Comparison of ENCODE assay signal across 8 mouse cellular contexts in the genomic region with DNA sequence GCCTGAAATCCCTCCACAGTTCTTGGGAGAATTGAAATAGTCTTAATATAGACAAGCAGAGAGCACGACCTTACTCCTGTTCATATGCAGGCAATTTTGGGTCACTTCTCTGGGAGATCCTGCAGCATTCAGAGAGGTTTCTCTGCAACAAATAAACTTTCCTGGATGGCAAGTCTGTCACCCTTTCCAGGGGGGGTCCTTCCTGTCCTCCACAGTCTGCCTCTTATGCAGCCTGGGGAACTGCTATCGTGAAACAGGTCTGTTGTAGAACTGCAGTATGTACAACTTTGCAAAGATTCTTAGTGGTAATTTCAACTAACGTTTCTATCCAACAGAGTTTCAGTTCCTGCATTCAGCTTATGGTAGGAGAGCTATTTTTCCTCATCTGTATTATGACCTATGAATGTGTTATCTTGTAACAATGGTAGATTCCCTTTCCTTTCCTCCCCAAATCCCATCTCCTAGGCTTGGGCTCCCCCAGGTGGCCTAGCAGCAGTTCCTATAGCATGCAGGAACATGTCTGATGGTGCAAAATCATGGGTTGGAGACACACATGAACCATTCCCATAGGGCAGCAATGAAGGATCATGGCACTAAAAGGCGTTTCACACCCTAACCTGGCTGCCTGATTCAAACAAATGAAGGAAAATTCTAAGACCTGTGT. TPM values are rescaled to one million over a fixed set of nuclear protein-coding genes. Genes with fewer than 3 reads are reported as not detected.
DNase-seq lines count a peak whose midpoint lies in the region; ATAC-seq and TF ChIP-seq lines count a peak whose summit lies in the region.

No protein-coding gene starts in this region.

- CTCF ChIA-PET in Patski (lab: Charles Lee) = interaction anchor here (2.0 kb wide), 1 partner anchor 10 kb away, joined by 6 read pairs; no protein-coding TSS in a partner anchor

- DNase-seq in gastrocnemius, postnatal 10 days = peak; percentile 35
- DNase-seq in gastrocnemius, postnatal 36 days = no peak
- DNase-seq in lung, embryonic 14.5 days = peak; percentile 34
- DNase-seq in lung, postnatal 36 days = no peak
- no peak for DNase-seq in Patski (ENCODE audit: low read depth, low spot score)
- DNase-seq in limb, embryonic 10.5 days (ENCODE audit: low spot score) = no peak
- DNase-seq in natural killer cell, adult 2 months (ENCODE audit: low spot score in 2 of 2) = no peak

- 0 out of 2 replicates have a peak, but pooled peaks cover 3% of the 10 kb centered on the region for H3K36me3 ChIP-seq in lung, embryonic 14.5 days (ENCODE audit: insufficient read depth)
- H3K36me3 ChIP-seq in limb, embryonic 10.5 days = peaks cover 7% of the 10 kb centered on the region; the same call in 1 of the 2 replicates

- WGBS in lung, embryonic 14.5 days = 84% methylated on average over 4 of the region's 4 CpGs
- WGBS in limb, embryonic 10.5 days = 90% methylated on average over 4 of the region's 4 CpGs

- POLR2A ChIA-PET in Patski (lab: Charles Lee) = no interaction called here

- in situ Hi-C loops in Patski (cut with MboI; ENCODE audit: low pct_unique_long_range_greater_than_20kb) = no loop called here

- no peak overlapping the region for H3K9ac ChIP-seq in lung, embryonic 14.5 days

- H3K27me3 ChIP-seq in lung, embryonic 14.5 days (ENCODE audit: insufficient read depth, low read length) = no peaks in the 10 kb centered on the region
- no peaks in the 10 kb centered on the region for H3K27me3 ChIP-seq in Patski
- no peaks in the 10 kb centered on the region for H3K27me3 ChIP-seq in limb, embryonic 10.5 days (ENCODE audit: low read depth, poor library complexity, severe bottlenecking)

- intact Hi-C loops in gastrocnemius, postnatal 36 days (cut with DNase I) = no loop called here

- no peaks in the 10 kb centered on the region for H3K9me3 ChIP-seq in lung, embryonic 14.5 days (ENCODE audit: low read depth, low read length)
- H3K9me3 ChIP-seq in limb, embryonic 10.5 days (replicated peaks) = no peaks in the 10 kb centered on the region

- H3K4me2 ChIP-seq in lung, embryonic 14.5 days = no peak overlapping the region

- no peaks in the 10 kb centered on the region for H3K4me1 ChIP-seq in lung, embryonic 14.5 days (ENCODE audit: insufficient read depth)
- no peaks in the 10 kb centered on the region for H3K4me1 ChIP-seq in limb, embryonic 10.5 days

- ATAC-seq in lung, embryonic 14.5 days (ENCODE audit: insufficient read depth) = no peak
- no peak for ATAC-seq in Patski
- ATAC-seq in megakaryocyte progenitor cell, adult 5-6 weeks (replicated peaks; ENCODE audit: poor library complexity) = peak; percentile 34; the same call in 1 of the 2 replicates

- no peak overlapping the region for H3K27ac ChIP-seq in lung, embryonic 14.5 days (ENCODE audit: low read depth)
- H3K27ac ChIP-seq in limb, embryonic 10.5 days = no peak overlapping the region

- peak; percentile 48 for TF ChIP-seq CTCF in lung, embryonic 14.5 days (IDR thresholded peaks at IDR 0.05; ENCODE audit: low read depth)
- TF ChIP-seq CTCF in Patski (IDR thresholded peaks at IDR 0.05) = peak; percentile 48

- no peak overlapping the region for H3K4me3 ChIP-seq in lung, embryonic 14.5 days (ENCODE audit: low read depth, low read length)
- H3K4me3 ChIP-seq in limb, embryonic 10.5 days = no peak overlapping the region

RNA-seq across cellular contexts. Expression of gene Relt, which starts 44.7 kb away (rescaled TPM):
- total RNA-seq in gastrocnemius, postnatal 10 days (2021) = 10 to 100 TPM; 14.8 to 19.3 TPM
- 10 to 100 TPM in 1 of 2 experiments, 1 to 10 TPM in 1; 5.3 to 12.2 TPM for total RNA-seq in gastrocnemius, postnatal 36 days (2021)
- 3.8 and 4.1 TPM in 2 replicates for polyA plus RNA-seq in lung, embryonic 14.5 days (2014; fragmentation: Nextera tagmentation; extraction: Ambion mirVana)
- polyA plus RNA-seq in Patski (2021) = 5.1 TPM
- 8.2 and 9.0 TPM in 2 replicates for total RNA-seq in megakaryocyte progenitor cell, adult 5-6 weeks (2015)
- total RNA-seq in megakaryocyte progenitor cell, adult 5-6 weeks (2017) = 6.3 and 13.1 TPM in 2 replicates
- 5.9 and 7.9 TPM in 2 replicates for polyA plus RNA-seq in limb, embryonic 10.5 days (2016; fragmentation: Nextera tagmentation; extraction: Ambion mirVana)

Comparison
In these comparisons a context has a peak if more than half of its experiments do, and no peak if none do; other contexts are left out.
1. DNase-seq: peak in gastrocnemius, postnatal 10 days (single experiment) and lung, embryonic 14.5 days (single experiment); none in gastrocnemius, postnatal 36 days (0 of 2), lung, postnatal 36 days (single experiment), Patski (single experiment), limb, embryonic 10.5 days (single experiment) and natural killer cell, adult 2 months (0 of 2).